Mouse (Mus musculus): ENCODE data around the gene Vps13d.

- no peak for TF ChIP-seq CTCF (IDR thresholded peaks at IDR 0.05; ENCODE audit: insufficient read depth, low read depth, low read length)
- TF ChIP-seq POLR2A (IDR thresholded peaks at IDR 0.05; ENCODE audit: insufficient read depth, low read depth, low read length) = no peak
Observed at GRCm38 (mm10) chr4:144997887-144998658, 196.7 kb downstream of the Vps13d start.
